In the genomic region with DNA sequence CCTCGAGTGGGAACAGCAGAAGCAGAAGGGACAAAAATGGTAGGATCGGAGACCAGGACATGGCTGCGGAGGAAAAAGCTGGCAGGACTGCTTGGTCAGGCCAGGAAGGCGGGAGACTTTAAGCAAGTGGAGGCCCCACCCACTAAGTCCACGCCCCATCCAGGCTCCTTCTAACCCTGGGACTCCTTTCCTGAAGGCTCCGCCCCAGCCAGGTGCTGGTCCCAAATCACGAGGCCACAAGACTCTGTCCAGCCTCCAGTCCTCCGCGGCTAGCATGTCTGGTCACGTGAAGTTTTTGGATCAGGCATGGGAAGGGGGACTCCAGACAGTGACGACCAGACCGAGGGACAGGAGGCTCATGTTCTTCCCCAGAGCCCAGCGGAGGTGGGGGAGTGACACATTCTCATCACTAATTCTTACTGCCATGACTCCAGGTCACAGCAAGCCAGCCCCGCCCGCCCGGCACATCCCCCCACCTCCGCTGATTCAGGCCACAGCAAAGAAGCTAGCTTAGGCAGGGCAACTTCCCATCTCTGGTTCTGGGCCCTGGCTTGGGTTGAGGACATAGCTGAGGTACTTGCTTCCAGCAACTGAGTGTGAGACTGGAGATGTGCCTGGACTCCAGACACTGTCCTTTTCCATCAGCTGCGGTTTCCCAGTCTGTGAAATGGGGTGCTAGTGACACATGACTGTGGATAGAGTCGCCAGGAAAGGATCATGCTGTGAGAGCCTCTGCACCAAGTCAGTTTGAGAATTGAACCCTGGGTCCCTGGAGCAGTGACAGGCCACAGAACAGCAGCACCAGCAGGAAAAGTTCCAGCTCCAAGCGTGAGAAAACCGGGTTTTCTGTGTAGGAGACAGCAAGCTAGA, we compare ENCODE assay signal across 8 mouse cellular contexts. TPM values are rescaled to one million over a fixed set of nuclear protein-coding genes. Genes with fewer than 3 reads are reported as not detected.
DNase-seq lines count a peak whose midpoint lies in the region; ATAC-seq and TF ChIP-seq lines count a peak whose summit lies in the region.

No protein-coding gene starts in this region.

- 13% methylated on average over 21 of the region's 21 CpGs for WGBS in liver, embryonic 15.5 days (ENCODE audit: insufficient replicate concordance)
- 9% methylated on average over 21 of the region's 21 CpGs for WGBS in neural tube, embryonic 12.5 days

- H3K4me1 ChIP-seq in liver, embryonic 15.5 days (replicated peaks): peaks cover 99% of the 10 kb centered on the region
- peaks cover 15% of the 10 kb centered on the region for H3K4me1 ChIP-seq in neural tube, embryonic 12.5 days

- no peaks in the 10 kb centered on the region for H3K27me3 ChIP-seq in liver, embryonic 15.5 days
- H3K27me3 ChIP-seq in neural tube, embryonic 12.5 days (replicated peaks): peaks cover 2% of the 10 kb centered on the region; the same call in 1 of the 2 replicates

- peak overlapping the region; percentile 95 for H3K4me2 ChIP-seq in liver, embryonic 15.5 days
- peak overlapping the region; percentile 59 for H3K4me2 ChIP-seq in neural tube, embryonic 12.5 days (replicated peaks)

- TF ChIP-seq CTCF in layer of hippocampus, adult 2 months (conservative IDR thresholded peaks at IDR 0.05): no peak

- peak overlapping the region; percentile 68 for H3K9ac ChIP-seq in liver, embryonic 15.5 days
- H3K9ac ChIP-seq in neural tube, embryonic 12.5 days: peak overlapping the region; percentile 45

- DNase-seq in layer of hippocampus, adult 2 months (ENCODE audit: low spot score in 2 of 2): no peak
- DNase-seq in layer of hippocampus, adult 9-10 months (ENCODE audit: low spot score): no peak
- DNase-seq in cerebellum, adult 9-11 months: peak; percentile 84
- DNase-seq in gastrocnemius, postnatal 10 days: peak; percentile 60
- DNase-seq in induced T-regulatory cell, adult 2 months (ENCODE audit: low read depth): peak; percentile 77
- DNase-seq in T-cell, adult 2 months (ENCODE audit: low spot score): no peak

- peaks cover 32% of the 10 kb centered on the region for H3K36me3 ChIP-seq in liver, embryonic 15.5 days (replicated peaks)
- peaks cover 41% of the 10 kb centered on the region for H3K36me3 ChIP-seq in neural tube, embryonic 12.5 days

- ATAC-seq in liver, embryonic 15.5 days (ENCODE audit: insufficient read depth): peak; percentile 24
- ATAC-seq in neural tube, embryonic 12.5 days (ENCODE audit: low FRiP score, low read depth): 0 out of 2 replicates have a peak, but pooled peaks have one; percentile 21

- peak overlapping the region; percentile 47 for H3K4me3 ChIP-seq in layer of hippocampus, adult 2 months
- peak overlapping the region; percentile 64 for H3K4me3 ChIP-seq in liver, embryonic 15.5 days (replicated peaks)
- H3K4me3 ChIP-seq in neural tube, embryonic 12.5 days: peak overlapping the region; percentile 20

- peak overlapping the region; percentile 23; the same call in 1 of the 2 replicates for H3K27ac ChIP-seq in layer of hippocampus, adult 2 months
- H3K27ac ChIP-seq in liver, embryonic 15.5 days (replicated peaks): peak overlapping the region; percentile 94
- no peak overlapping the region for H3K27ac ChIP-seq in neural tube, embryonic 12.5 days

- no peaks in the 10 kb centered on the region for H3K9me3 ChIP-seq in liver, embryonic 15.5 days (replicated peaks)
- no peaks in the 10 kb centered on the region for H3K9me3 ChIP-seq in neural tube, embryonic 12.5 days

RNA-seq across cellular contexts. Expression of a gene that starts 6.1 kb away (rescaled TPM):
- total RNA-seq in layer of hippocampus, adult 2 months (2021): 10 to 100 TPM; 36.5 to 42.7 TPM
- 10 to 100 TPM; 30.1 to 31.4 TPM for total RNA-seq in gastrocnemius, postnatal 10 days (2021)
- polyA plus RNA-seq in liver, embryonic 15.5 days (2015; fragmentation: Nextera tagmentation; extraction: Ambion mirVana): 34.7 and 37.8 TPM in 2 replicates
- 45.0 and 51.2 TPM in 2 replicates for polyA plus RNA-seq in neural tube, embryonic 12.5 days (2016; fragmentation: Nextera tagmentation; extraction: Ambion mirVana)

RNA-seq across cellular contexts. Expression of a gene that starts 9.7 kb away (rescaled TPM):
- 100 to 1,000 TPM; 160 to 169 TPM for total RNA-seq in layer of hippocampus, adult 2 months (2021)
- total RNA-seq in gastrocnemius, postnatal 10 days (2021): 10 to 100 TPM; 39.4 to 47.2 TPM
- 14.7 and 16.5 TPM in 2 replicates for polyA plus RNA-seq in liver, embryonic 15.5 days (2015; fragmentation: Nextera tagmentation; extraction: Ambion mirVana)
- polyA plus RNA-seq in neural tube, embryonic 12.5 days (2016; fragmentation: Nextera tagmentation; extraction: Ambion mirVana): 84.0 and 84.6 TPM in 2 replicates

RNA-seq across cellular contexts. Expression of a gene that starts 12.3 kb away (rescaled TPM):
- 100 to 1,000 TPM; 775 to 798 TPM for total RNA-seq in layer of hippocampus, adult 2 months (2021)
- 10 to 100 TPM; 44.6 to 50.4 TPM for total RNA-seq in gastrocnemius, postnatal 10 days (2021)
- polyA plus RNA-seq in liver, embryonic 15.5 days (2015; fragmentation: Nextera tagmentation; extraction: Ambion mirVana): 2.7 and 3.5 TPM in 2 replicates
- 184 and 199 TPM in 2 replicates for polyA plus RNA-seq in neural tube, embryonic 12.5 days (2016; fragmentation: Nextera tagmentation; extraction: Ambion mirVana)

RNA-seq across cellular contexts. Expression of a gene that starts 38.0 kb away (rescaled TPM):
- 100 to 1,000 TPM; 468 to 473 TPM for total RNA-seq in layer of hippocampus, adult 2 months (2021)
- 1 to 10 TPM; 7.2 to 8.9 TPM for total RNA-seq in gastrocnemius, postnatal 10 days (2021)
- polyA plus RNA-seq in liver, embryonic 15.5 days (2015; fragmentation: Nextera tagmentation; extraction: Ambion mirVana): 6.7 and 8.2 TPM in 2 replicates
- 15.9 and 17.4 TPM in 2 replicates for polyA plus RNA-seq in neural tube, embryonic 12.5 days (2016; fragmentation: Nextera tagmentation; extraction: Ambion mirVana)

RNA-seq across cellular contexts. Expression of a gene that starts 41.4 kb away (rescaled TPM):
- 1 to 10 TPM in 1 of 2 experiments, under 1 TPM in 1; 0.61 to 1.1 TPM for total RNA-seq in layer of hippocampus, adult 2 months (2021)
- total RNA-seq in gastrocnemius, postnatal 10 days (2021): under 1 TPM; 0.16 to 0.23 TPM
- 0.22 TPM in 2 replicates for polyA plus RNA-seq in liver, embryonic 15.5 days (2015; fragmentation: Nextera tagmentation; extraction: Ambion mirVana)
- not detected in 2 replicates for polyA plus RNA-seq in neural tube, embryonic 12.5 days (2016; fragmentation: Nextera tagmentation; extraction: Ambion mirVana)

Comparison
In these comparisons a context has a peak if more than half of its experiments do, and no peak if none do; other contexts are left out.
1. DNase-seq: peak in cerebellum, adult 9-11 months (single experiment), gastrocnemius, postnatal 10 days (single experiment) and induced T-regulatory cell, adult 2 months (single experiment); none in layer of hippocampus, adult 2 months (0 of 2), layer of hippocampus, adult 9-10 months (single experiment) and T-cell, adult 2 months (single experiment).
2. RNA of a gene that starts 12.3 kb away (total RNA-seq): 775 to 798 TPM in layer of hippocampus, adult 2 months; 44.6 to 50.4 TPM in gastrocnemius, postnatal 10 days; every median in the first group is over 10 times any median in the second.
3. Peak in every context shown above with its lines, with median percentiles within 50 percentile points of each other: H3K4me3 ChIP-seq.